Mouse (Mus musculus) ES-Bruce4 (cell line): ENCODE measurements around the gene Sox5. TPM values are rescaled to one million over a fixed set of nuclear protein-coding genes. Genes with fewer than 3 reads are reported as not detected.

ENCODE experiments used
- H3K27ac ChIP-seq: 2 replicates; pipeline ENCODE4 v1.5.1; 2012; ENCODE audit warnings: low read length, inconsistent platforms; ENCODE audit not compliant: insufficient read depth
- H3K27me3 ChIP-seq: 2 replicates; pipeline ENCODE4 v1.6.1; 2012; ENCODE audit warnings: mild to moderate bottlenecking, low read length, inconsistent platforms; ENCODE audit not compliant: control insufficient read depth, poor library complexity, insufficient read depth, severe bottlenecking
- H3K36me3 ChIP-seq: 2 replicates; pipeline ENCODE4 v1.6.1; 2012; ENCODE audit warnings: inconsistent platforms, mild to moderate bottlenecking, low read length, moderate library complexity; ENCODE audit not compliant: control insufficient read depth, poor library complexity, insufficient read depth, severe bottlenecking
- H3K4me1 ChIP-seq: one replicate; pipeline ENCODE4 v1.8.1; 2011; ENCODE audit warnings: low read length; ENCODE audit not compliant: control insufficient read depth, insufficient read depth
- H3K4me3 ChIP-seq: 2 replicates; pipeline ENCODE4 v1.5.1; 2011; ENCODE audit warnings: low read depth, mild to moderate bottlenecking, low read length
- H3K9ac ChIP-seq: 2 replicates; pipeline ENCODE4 v1.6.1; 2012; ENCODE audit warnings: low read depth, mild to moderate bottlenecking, inconsistent platforms; ENCODE audit not compliant: poor library complexity, severe bottlenecking
- H3K9me3 ChIP-seq: replicated peaks from 2 replicates; pipeline ENCODE4 v1.6.1; 2012; ENCODE audit warnings: mild to moderate bottlenecking, low read length, inconsistent platforms; ENCODE audit not compliant: control insufficient read depth, poor library complexity, insufficient read depth, severe bottlenecking
- CTCF ChIP-seq: IDR thresholded peaks from one replicate; pipeline ENCODE4 v1.8.1; 2011; ENCODE audit warnings: low read depth, low read length
- EP300 ChIP-seq: IDR thresholded peaks from 2 replicates; pipeline ENCODE4 v1.6.1; 2011; ENCODE audit warnings: low read depth, low read length; ENCODE audit not compliant: insufficient read depth
- POLR2A ChIP-seq: IDR thresholded peaks from one replicate; pipeline ENCODE4 v1.8.1; 2011; ENCODE audit warnings: low read length; ENCODE audit not compliant: insufficient read depth
- polyA plus RNA-seq: library from polyadenylated mRNA; stranded (reverse); fragments of >200 nt; gene quantifications from 2 replicates; pipeline ENCODE4 v1.2.4, GENCODE M21; 2011; ENCODE audit warnings: low read depth; ENCODE audit not compliant: missing spikeins, insufficient read depth, insufficient read length

Gene Sox5
- polyA plus RNA-seq, 1 experiment: not detected

DNA sequence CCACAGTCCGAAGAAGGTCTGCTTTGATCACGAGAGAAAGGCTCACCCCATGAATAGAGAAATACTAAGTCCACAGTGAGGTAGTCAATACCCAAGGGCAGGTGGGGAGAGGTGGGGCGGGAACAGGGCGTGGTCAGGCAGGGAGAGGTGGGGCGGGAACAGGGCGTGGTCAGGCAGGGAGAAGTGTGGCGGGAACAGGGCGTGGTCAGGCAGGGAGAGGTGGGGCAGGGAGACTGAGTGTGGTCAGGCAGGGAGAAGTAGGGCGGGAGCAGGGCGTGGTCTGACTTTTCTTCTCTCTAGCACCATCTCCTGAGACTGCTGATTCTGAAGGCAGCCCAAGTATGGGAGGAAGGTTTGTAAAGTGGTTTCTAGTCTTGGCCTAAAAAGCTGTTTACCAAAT lies 411.1 kb downstream of the Sox5 start:
- no peak overlapping the region for H3K27ac ChIP-seq
- no peaks in the 10 kb centered on the region for H3K4me1 ChIP-seq
- H3K9me3 ChIP-seq: no peaks in the 10 kb centered on the region
- TF ChIP-seq CTCF (no peak), EP300 (peak; percentile 91)
- no peak overlapping the region for H3K4me3 ChIP-seq
- no peaks in the 10 kb centered on the region for H3K36me3 ChIP-seq
- H3K27me3 ChIP-seq: no peaks in the 10 kb centered on the region
- H3K9ac ChIP-seq: no peak overlapping the region

DNA sequence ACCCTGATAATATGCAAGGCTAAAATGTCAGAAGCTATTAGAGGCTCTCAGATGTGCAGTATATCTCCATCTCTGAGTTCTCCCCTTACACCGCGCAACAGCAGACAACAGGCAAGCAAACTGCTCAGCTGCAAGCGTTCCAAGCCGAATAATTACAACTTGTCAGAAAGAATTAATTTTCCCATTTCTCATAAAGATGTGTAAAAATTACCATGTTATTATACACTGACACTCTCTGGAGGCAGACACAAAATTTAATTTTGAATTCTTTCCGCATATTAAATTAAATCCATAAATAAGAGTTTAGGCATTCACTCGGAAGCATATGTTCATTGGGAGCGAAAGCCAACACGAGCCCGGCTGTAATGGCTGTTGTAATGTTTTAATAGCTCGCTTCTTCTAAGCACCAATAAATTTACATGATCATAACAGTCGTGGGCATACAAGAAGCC lies 414.1 kb downstream of the Sox5 start:
- no peak overlapping the region for H3K4me3 ChIP-seq
- H3K36me3 ChIP-seq: no peaks in the 10 kb centered on the region
- peaks cover 7% of the 10 kb centered on the region; the same call in 1 of the 2 replicates for H3K9me3 ChIP-seq
- peaks cover 6% of the 10 kb centered on the region for H3K27me3 ChIP-seq
- no peaks in the 10 kb centered on the region for H3K4me1 ChIP-seq
- TF ChIP-seq POLR2A (no peak), EP300 (no peak), CTCF (no peak)
- H3K27ac ChIP-seq: no peak overlapping the region
- H3K9ac ChIP-seq: no peak overlapping the region

DNA sequence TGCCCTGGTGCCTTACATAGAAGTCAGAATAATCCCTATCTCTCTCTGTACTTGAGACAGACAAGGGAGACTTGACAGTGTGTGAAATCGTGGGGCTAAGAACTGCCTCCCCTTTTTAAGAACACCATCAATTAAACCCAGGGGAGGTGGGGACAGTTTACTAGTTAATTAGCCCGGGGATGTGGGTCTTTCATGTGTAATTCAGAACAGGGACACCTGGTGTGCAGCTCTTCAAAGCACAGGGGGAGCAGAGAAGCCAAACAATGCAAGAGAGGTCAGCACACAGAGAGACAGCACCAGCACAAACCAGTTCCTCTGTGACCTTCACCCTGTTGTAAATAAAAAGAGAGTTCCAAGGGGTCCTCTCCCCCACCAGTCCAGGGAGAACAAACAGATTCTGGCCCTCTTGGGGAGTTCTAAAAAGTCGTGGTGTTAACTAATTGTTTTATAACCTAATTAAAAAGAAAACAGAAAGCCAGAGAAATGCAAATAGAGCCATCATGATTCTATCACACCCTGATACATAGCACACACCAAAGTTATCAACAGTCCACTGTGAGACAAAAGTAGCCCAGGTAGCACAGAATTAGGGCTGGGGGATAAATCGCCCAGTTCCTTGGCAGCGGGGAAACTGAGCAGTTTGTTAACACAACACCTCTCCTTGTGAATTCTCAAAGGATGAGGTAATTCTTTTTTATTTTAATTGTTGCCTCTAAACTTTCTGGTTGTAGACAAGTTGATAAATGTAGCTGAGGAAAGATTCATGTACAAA lies 420.3 kb downstream of the Sox5 start:
- Histone ChIP-seq H3K9ac (no peak overlapping the region), H3K9me3 (peaks cover 7% of the 10 kb centered on the region; the same call in 1 of the 2 replicates), H3K4me1 (no peaks in the 10 kb centered on the region), H3K27me3 (peaks cover 8% of the 10 kb centered on the region), H3K27ac (no peak overlapping the region), H3K36me3 (no peaks in the 10 kb centered on the region), H3K4me3 (no peak overlapping the region)
- TF ChIP-seq EP300 (peak; percentile 95), POLR2A (no peak), CTCF (no peak)

DNA sequence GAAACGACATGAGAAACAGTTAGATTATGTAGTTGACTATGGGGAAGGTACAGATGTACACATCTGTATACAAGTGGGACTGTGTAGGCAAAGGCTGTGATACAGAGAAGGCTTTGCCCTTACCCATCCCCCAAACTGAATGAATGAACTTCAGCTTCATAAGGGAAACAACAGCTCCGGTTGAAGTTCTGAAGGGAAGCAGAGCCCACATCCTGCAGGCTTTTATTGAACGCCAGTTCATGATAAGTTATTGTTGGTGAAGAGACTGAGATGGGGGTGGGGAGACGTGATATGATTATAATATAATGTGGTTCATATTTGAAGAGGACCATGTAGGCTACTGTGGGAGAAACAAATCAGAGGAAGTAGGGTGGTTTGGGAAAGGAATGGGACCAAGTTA lies 424.7 kb downstream of the Sox5 start:
- H3K27ac ChIP-seq: no peak overlapping the region
- no peak overlapping the region for H3K9ac ChIP-seq
- H3K9me3 ChIP-seq: no peaks in the 10 kb centered on the region
- peaks cover 3% of the 10 kb centered on the region; the same call in 1 of the 2 replicates for H3K27me3 ChIP-seq
- TF ChIP-seq POLR2A: no peak
- no peak for TF ChIP-seq EP300
- TF ChIP-seq CTCF: no peak
- H3K36me3 ChIP-seq: no peaks in the 10 kb centered on the region
- no peak overlapping the region for H3K4me3 ChIP-seq
- H3K4me1 ChIP-seq: no peaks in the 10 kb centered on the region

DNA sequence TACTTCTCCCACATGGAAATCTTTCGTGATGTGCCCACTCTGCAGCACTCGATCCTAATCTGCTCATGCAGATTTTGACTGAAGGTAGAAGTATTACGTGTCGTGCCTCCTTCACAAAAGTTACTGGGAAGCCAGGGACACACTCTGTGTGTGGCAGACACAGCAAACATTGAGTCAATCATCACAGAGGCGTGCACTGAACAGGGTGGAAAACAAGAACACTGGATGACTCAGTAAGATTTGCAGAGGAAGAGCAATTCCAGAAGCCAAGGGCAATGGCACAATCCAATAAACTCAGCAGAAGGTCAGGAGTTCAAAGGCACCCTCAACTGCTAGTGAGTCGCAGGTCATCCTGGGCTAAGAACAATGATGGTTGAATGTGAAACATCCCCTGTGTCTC lies 430.7 kb downstream of the Sox5 start:
- no peak for TF ChIP-seq POLR2A
- no peak for TF ChIP-seq EP300
- TF ChIP-seq CTCF: no peak
- Histone ChIP-seq H3K9me3 (no peaks in the 10 kb centered on the region), H3K4me1 (no peaks in the 10 kb centered on the region), H3K27ac (no peak overlapping the region), H3K27me3 (no peaks in the 10 kb centered on the region), H3K36me3 (no peaks in the 10 kb centered on the region), H3K9ac (no peak overlapping the region), H3K4me3 (no peak overlapping the region)

DNA sequence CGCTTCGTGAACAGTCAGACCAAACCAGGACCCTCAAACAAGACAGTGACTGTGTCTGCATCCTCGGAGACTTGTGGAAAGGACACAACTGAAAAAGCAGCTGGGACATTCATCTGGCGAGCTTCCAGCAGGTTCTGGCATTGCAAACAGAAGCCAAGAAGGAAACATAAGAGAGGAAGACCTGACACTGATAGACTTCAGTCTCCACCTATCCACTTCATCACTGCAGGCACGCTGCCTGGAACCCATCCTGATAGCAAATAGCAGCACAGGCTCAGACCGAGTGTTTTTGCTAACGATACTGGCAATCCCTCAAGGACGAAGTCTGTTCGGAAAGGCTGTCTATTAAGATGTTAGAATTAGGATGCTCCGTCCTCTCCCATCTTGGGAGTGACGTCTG lies 438.4 kb downstream of the Sox5 start:
- TF ChIP-seq CTCF: no peak
- no peak for TF ChIP-seq POLR2A
- no peak for TF ChIP-seq EP300
- H3K9ac ChIP-seq: no peak overlapping the region
- H3K27ac ChIP-seq: no peak overlapping the region
- no peaks in the 10 kb centered on the region for H3K27me3 ChIP-seq
- H3K36me3 ChIP-seq: no peaks in the 10 kb centered on the region
- no peak overlapping the region for H3K4me3 ChIP-seq
- no peaks in the 10 kb centered on the region for H3K4me1 ChIP-seq
- H3K9me3 ChIP-seq: 0 out of 2 replicates have a peak, but pooled peaks cover 2% of the 10 kb centered on the region
